Mouse (Mus musculus) adrenal gland, postnatal 10 days (tissue): ENCODE measurements around the gene Lrp1. TPM values are rescaled to one million over a fixed set of nuclear protein-coding genes. Genes with fewer than 3 reads are reported as not detected.

Source experiments
- DNase-seq: peaks from one replicate; pipeline ENCODE4 v3.0.0; 2021; ENCODE audit warnings: mixed read lengths
- total RNA-seq, 2 experiments: library from RNA; stranded (reverse); gene quantifications; 2 replicates each; pipeline ENCODE4 v1.2.3; 2021

Gene Lrp1
- total RNA-seq, 2 experiments from 2014 or later: 170 to 208 TPM

GRCm38 (mm10) chr10:127500894-127501893, 119.8 kb downstream of the Lrp1 start, which contains the start of gene Stac3:
Stac3 (plus strand) TSS chr10:127501686.
- DNase-seq: no peak

- DNase-seq: no peak
These were observed 120.9 kb downstream of the Lrp1 start for GRCm38 (mm10) chr10:127500042-127500441.

GRCm38 (mm10) chr10:127499516-127499915, 121.4 kb downstream of the Lrp1 start:
- DNase-seq: no peak

GRCm38 (mm10) chr10:127496156-127496555, 124.8 kb downstream of the Lrp1 start:
- DNase-seq: no peak

- no peak for DNase-seq
These were observed 128.8 kb downstream of the Lrp1 start for GRCm38 (mm10) chr10:127492118-127492517.

- DNase-seq: no peak
These were observed 129.8 kb downstream of the Lrp1 start for GRCm38 (mm10) chr10:127491128-127491512.

- no peak for DNase-seq
These were observed 130.5 kb downstream of the Lrp1 start for GRCm38 (mm10) chr10:127490160-127491127.

GRCm38 (mm10) chr10:127488856-127489255, 132.1 kb downstream of the Lrp1 start:
- DNase-seq: no peak

Other genes starting within 250 kb of the Lrp1 start
- gene R3hdm2, start 240.8 kb downstream of the Lrp1 start, total RNA-seq: 100 to 1,000 TPM; 119 to 123 TPM
- 10 to 100 TPM in 1 of 2 experiments, 1 to 10 TPM in 1; 5.2 to 16.9 TPM for gene Stac3, start 119.5 kb downstream of the Lrp1 start, total RNA-seq
- gene Ndufa4l2, start 106.2 kb downstream of the Lrp1 start, total RNA-seq: 10 to 100 TPM; 49.3 to 56.4 TPM
- gene Shmt2, start 98.7 kb downstream of the Lrp1 start, total RNA-seq: 10 to 100 TPM; 56.1 to 57.7 TPM
- 1 to 10 TPM; 5.3 TPM for gene Nxph4, start 86.6 kb downstream of the Lrp1 start, total RNA-seq
- gene Stat6, start 21.8 kb upstream of the Lrp1 start, total RNA-seq: 10 to 100 TPM; 64.7 to 67.8 TPM
- gene Nemp1, start 45.8 kb upstream of the Lrp1 start, total RNA-seq: 1 to 10 TPM; 7.8 to 9.4 TPM
- 10 to 100 TPM; 19.0 to 24.8 TPM for gene Nab2, start 47.4 kb upstream of the Lrp1 start, total RNA-seq
- 1 to 10 TPM; 1.0 to 2.2 TPM for gene Myo1a, start 84.0 kb upstream of the Lrp1 start, total RNA-seq
- gene Tac2, start 103.3 kb upstream of the Lrp1 start, total RNA-seq: not detected
- gene Zbtb39, start 118.4 kb upstream of the Lrp1 start, total RNA-seq: 10 to 100 TPM; 10.8 to 11.0 TPM
- gene Gpr182, start 130.6 kb upstream of the Lrp1 start, total RNA-seq: 10 to 100 TPM; 10.4 to 14.3 TPM
- gene Rdh1, start 138.6 kb upstream of the Lrp1 start, total RNA-seq: under 1 TPM; 0.48 to 1.00 TPM
- 1 to 10 TPM in 1 of 2 experiments, under 1 TPM in 1; 0.70 to 1.4 TPM for gene Rdh16f1, start 138.6 kb upstream of the Lrp1 start, total RNA-seq
- gene Rdh9, start 155.2 kb upstream of the Lrp1 start, total RNA-seq: 10 to 100 TPM in 1 of 2 experiments, 1 to 10 TPM in 1; 8.4 to 20.8 TPM
- gene Rdh16, start 180.0 kb upstream of the Lrp1 start, total RNA-seq: 1 to 10 TPM; 1.2 to 3.6 TPM
- under 1 TPM in 1 of 2 experiments, not detected in 1; 0.24 TPM for gene Rdh19, start 228.8 kb upstream of the Lrp1 start, total RNA-seq
- gene Rdh16f2, start 245.3 kb upstream of the Lrp1 start, total RNA-seq: 1 to 10 TPM; 1.8 to 2.1 TPM